Mouse (Mus musculus) small intestine, adult 2 months (tissue): Measurements from ENCODE around the gene Tut7. TPM values are rescaled to one million over a fixed set of nuclear protein-coding genes. Genes with fewer than 3 reads are reported as not detected.
A peak's percentile ranks its signal among the peaks of the same experiment; 100 is the strongest.

ENCODE experiments used
- H3K27ac ChIP-seq: fragments of 200-500 bp; 2 replicates; pipeline ENCODE4 v1.5.1; 2012; ENCODE audit warnings: low read depth, low read length, control low read depth, inconsistent platforms; ENCODE audit not compliant: insufficient read depth
- H3K27me3 ChIP-seq: fragments of 200-500 bp; 2 replicates; pipeline ENCODE4 v1.6.1; 2012; ENCODE audit warnings: mild to moderate bottlenecking, moderate library complexity, low read length, inconsistent platforms; ENCODE audit not compliant: control insufficient read depth, insufficient read depth
- H3K36me3 ChIP-seq: fragments of 200-500 bp; 2 replicates; pipeline ENCODE4 v1.6.1; 2012; ENCODE audit warnings: mild to moderate bottlenecking, low read length, control low read depth, inconsistent platforms; ENCODE audit not compliant: control insufficient read depth, insufficient read depth
- H3K4me1 ChIP-seq: fragments of 200-500 bp; 2 replicates; pipeline ENCODE4 v1.6.1; 2012; ENCODE audit warnings: low read length, inconsistent platforms, mixed read lengths; ENCODE audit not compliant: control insufficient read depth, insufficient read depth, insufficient read length
- H3K4me3 ChIP-seq: fragments of 200-500 bp; 2 replicates; pipeline ENCODE4 v1.5.1; 2012; ENCODE audit warnings: low read depth, mild to moderate bottlenecking, control low read depth, inconsistent platforms, low read length, moderate library complexity
- CTCF ChIP-seq: fragments of 200-500 bp; IDR thresholded peaks from 2 replicates; pipeline ENCODE4 v1.5.1; 2012; ENCODE audit warnings: low read depth, mild to moderate bottlenecking, control low read depth, inconsistent platforms, low read length, moderate library complexity, mixed read lengths; ENCODE audit not compliant: insufficient replicate concordance, insufficient read length; ENCODE audit errors: extremely low read depth
- POLR2A ChIP-seq: fragments of 200-500 bp; IDR thresholded peaks from 2 replicates; pipeline ENCODE4 v1.6.1; 2012; ENCODE audit warnings: low read depth, mild to moderate bottlenecking, control low read depth, inconsistent platforms, low read length, moderate library complexity
- WGBS: fragments of 180-500 bp; shearing (Covaris S2); methylation state at CpG from one replicate; pipeline ENCODE4 v1.1.7; 2018; 5-methylcytosine and 5-hydroxymethylcytosine counted together
- polyA plus RNA-seq: library from polyadenylated mRNA; depleted of rRNA; stranded (reverse); fragments of >200 nt; gene quantifications from 2 replicates; pipeline ENCODE4 v1.2.3, GENCODE M21; 2012

Gene Tut7
- polyA plus RNA-seq, 1 experiment, result 33.3 TPM

DNA sequence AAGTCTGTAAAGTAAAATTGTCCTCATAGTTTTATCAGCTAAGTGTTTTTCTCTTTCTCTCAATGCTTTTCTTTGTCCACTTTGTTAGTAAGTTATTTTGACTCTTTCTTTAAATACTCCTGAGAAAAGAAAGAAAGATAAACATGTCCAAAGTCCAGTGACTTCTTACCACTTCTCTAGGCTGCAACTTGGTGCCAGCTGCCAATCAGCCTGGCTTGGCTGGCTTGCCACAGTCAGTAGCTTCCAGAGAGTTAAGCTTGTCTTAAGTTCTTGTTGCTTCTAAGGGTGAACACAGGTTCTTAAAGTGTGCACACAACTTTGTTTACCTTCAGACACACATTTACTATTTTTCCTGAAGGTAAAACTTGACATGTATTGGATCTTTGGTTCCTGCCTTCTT is 3.0 kb upstream of the Tut7 start:
- Histone ChIP-seq H3K4me3 (no peak overlapping the region), H3K27ac (peak overlapping the region; percentile 37; the same call in 1 of the 2 replicates)

DNA sequence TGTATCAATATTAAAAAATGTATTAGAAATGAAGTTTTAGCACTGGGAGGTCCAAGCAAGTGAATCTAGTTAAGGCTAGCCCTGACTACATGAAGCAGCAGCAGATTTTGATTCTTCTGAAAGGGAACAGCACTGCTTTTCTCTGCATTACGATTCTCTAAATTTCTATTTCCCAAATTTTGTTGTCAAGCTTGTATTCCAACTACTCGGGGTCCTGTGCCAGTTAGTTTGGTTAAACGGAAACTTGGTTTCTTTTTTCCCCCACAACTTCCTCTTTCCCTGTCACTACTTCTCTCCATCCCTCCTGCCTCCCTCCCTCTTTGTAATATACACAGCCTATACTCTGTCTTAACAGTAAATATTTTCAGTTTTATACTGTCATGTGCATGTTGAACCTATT is 2.1 kb downstream of the Tut7 start:
- 27% methylated on average over 3 of the region's 3 CpGs for WGBS
- no peak for TF ChIP-seq POLR2A
- TF ChIP-seq CTCF, result no peak
- no peak overlapping the region for H3K4me3 ChIP-seq

More for the DNA sequence above, 3.0 kb upstream of the Tut7 start:
- peaks cover 4% of the 10 kb centered on the region for H3K36me3 ChIP-seq
- peaks cover 11% of the 10 kb centered on the region; the same call in 1 of the 2 replicates for H3K4me1 ChIP-seq
- no peaks in the 10 kb centered on the region for H3K27me3 ChIP-seq
- TF ChIP-seq POLR2A (no peak), CTCF (no peak)

DNA sequence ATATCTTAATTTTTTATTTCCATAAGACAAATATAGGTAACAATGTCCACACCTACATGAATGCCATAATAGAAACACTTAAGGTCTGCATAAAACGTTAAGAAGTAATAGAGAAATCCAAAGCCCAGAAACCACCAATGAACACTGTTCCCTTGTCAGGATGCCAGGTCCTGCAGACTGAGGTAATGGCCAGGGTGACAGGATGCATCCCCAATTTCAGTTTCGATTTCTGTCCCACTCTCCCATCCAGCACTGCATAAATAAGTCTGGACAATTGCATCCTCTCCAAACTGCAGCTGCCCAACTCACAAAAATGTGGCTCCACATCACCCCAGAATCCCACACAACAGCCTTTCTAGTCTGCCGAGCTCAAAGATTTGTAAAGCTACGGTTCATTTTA is 2.8 kb downstream of the Tut7 start:
- Histone ChIP-seq H3K4me1 (peaks cover 10% of the 10 kb centered on the region; the same call in 1 of the 2 replicates), H3K36me3 (peaks cover 30% of the 10 kb centered on the region), H3K27me3 (no peaks in the 10 kb centered on the region), H3K27ac (no peak overlapping the region), H3K4me3 (peak overlapping the region; percentile 36; the same call in 1 of the 2 replicates)
- WGBS, result 24% methylated on average over 4 of the region's 4 CpGs
- no peak for TF ChIP-seq CTCF
- TF ChIP-seq POLR2A, result no peak

More for the DNA sequence above, 2.1 kb downstream of the Tut7 start:
- H3K36me3 ChIP-seq, result peaks cover 24% of the 10 kb centered on the region
- peaks cover 14% of the 10 kb centered on the region; the same call in 1 of the 2 replicates for H3K4me1 ChIP-seq
- no peak overlapping the region for H3K27ac ChIP-seq
- H3K27me3 ChIP-seq, result no peaks in the 10 kb centered on the region

DNA sequence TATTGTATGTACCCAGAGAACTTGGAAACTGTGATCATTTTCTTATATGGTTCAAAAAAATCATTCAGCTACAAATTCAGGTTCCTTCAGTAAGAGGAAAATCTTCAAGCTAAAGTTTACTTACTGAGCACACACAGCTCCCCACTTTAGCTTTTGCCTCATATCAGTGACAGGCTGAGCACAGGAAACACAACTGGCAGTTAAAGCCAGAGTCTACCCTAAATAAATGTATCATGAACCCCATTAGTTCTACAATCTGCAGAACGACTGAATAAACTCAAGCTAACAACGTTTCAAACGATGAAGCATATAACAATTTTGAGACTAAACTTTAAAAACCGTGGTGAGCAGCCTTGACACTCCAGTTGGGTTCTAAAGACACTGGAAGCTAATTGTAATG is 5.6 kb downstream of the Tut7 start:
- 83% methylated on average over 4 of the region's 4 CpGs for WGBS
- H3K4me1 ChIP-seq, result peaks cover 6% of the 10 kb centered on the region; the same call in 1 of the 2 replicates
- TF ChIP-seq POLR2A (no peak), CTCF (no peak)
- H3K27me3 ChIP-seq, result no peaks in the 10 kb centered on the region
- no peak overlapping the region for H3K27ac ChIP-seq
- peaks cover 51% of the 10 kb centered on the region for H3K36me3 ChIP-seq
- no peak overlapping the region for H3K4me3 ChIP-seq

DNA sequence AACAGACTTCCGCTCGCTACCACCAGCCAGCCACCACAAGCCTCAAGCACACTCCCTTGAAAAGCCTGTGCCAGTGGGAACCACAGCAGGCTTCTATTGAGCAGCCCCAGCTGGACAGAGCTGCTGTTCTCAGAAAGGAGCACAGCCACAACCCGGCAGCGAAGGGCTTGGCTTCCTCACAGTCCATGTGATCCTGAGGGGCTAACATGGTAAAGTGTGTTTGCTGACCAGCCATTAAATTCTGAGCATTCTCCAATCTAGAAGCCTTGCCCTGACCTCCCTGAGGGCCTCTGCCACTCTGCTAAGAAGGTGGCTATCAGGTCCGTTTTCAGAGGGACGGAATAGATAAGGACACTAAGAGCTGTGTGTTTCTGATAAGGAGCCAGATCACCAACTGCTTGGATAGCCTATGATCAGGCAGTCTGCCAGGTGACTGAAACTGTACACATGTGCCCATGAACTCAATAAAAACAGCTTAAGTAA is 8.8 kb downstream of the Tut7 start:
- TF ChIP-seq CTCF (no peak), POLR2A (no peak)
- 57% methylated on average over 6 of the region's 6 CpGs for WGBS
- no peak overlapping the region for H3K27ac ChIP-seq
- peaks cover 69% of the 10 kb centered on the region for H3K36me3 ChIP-seq
- H3K4me1 ChIP-seq, result peaks cover 4% of the 10 kb centered on the region; the same call in 1 of the 2 replicates
- H3K27me3 ChIP-seq, result no peaks in the 10 kb centered on the region
- H3K4me3 ChIP-seq, result no peak overlapping the region

DNA sequence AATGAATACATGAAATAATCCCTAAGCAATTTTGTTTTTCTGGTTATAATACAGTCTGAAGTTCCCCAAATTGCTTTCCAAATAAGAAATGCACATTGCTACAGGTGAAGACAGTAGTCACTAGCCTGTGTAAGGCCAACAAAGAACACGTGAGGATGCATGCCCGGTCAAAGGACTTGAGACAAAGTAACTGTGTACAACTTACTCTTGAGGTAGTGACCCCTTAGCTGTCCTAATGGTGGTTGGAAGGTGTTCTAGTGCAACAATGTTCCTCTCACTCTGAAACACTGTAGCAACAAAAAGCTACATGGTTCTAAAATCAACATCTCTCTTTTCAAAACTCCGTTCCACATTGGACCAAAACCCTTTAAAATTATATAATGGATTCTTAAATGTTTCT is 11.4 kb downstream of the Tut7 start:
- no peaks in the 10 kb centered on the region for H3K27me3 ChIP-seq
- no peak overlapping the region for H3K4me3 ChIP-seq
- no peaks in the 10 kb centered on the region for H3K4me1 ChIP-seq
- 90% methylated on average over 3 of the region's 3 CpGs for WGBS
- TF ChIP-seq CTCF (no peak), POLR2A (no peak)
- H3K27ac ChIP-seq, result no peak overlapping the region
- H3K36me3 ChIP-seq, result peaks cover 75% of the 10 kb centered on the region

DNA sequence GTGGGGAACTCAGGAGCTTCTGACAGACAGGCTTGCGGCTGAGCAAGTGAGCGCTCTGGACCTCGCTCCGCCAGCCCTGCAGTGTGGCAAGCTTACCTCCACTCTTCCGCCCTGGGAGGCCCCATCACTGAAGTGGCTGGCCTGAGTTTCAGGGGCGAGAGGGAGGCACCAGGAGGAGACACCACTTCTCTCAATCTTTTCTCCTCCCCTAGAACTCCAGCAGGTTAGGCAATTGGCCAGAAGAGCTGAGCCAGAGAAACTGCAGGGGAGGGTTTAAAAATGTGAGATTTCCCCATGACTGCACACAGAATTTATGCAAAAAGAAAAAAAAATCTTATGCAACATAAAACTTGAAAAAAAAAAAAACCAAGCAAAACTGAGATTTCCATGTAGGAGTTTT is 21.9 kb downstream of the Tut7 start:
- peaks cover 90% of the 10 kb centered on the region for H3K36me3 ChIP-seq
- no peaks in the 10 kb centered on the region for H3K27me3 ChIP-seq
- H3K4me3 ChIP-seq, result no peak overlapping the region
- no peak overlapping the region for H3K27ac ChIP-seq
- H3K4me1 ChIP-seq, result no peaks in the 10 kb centered on the region
- 94% methylated on average over 6 of the region's 6 CpGs for whole genome bisulfite sequencing
- TF ChIP-seq POLR2A (no peak), CTCF (no peak)

DNA sequence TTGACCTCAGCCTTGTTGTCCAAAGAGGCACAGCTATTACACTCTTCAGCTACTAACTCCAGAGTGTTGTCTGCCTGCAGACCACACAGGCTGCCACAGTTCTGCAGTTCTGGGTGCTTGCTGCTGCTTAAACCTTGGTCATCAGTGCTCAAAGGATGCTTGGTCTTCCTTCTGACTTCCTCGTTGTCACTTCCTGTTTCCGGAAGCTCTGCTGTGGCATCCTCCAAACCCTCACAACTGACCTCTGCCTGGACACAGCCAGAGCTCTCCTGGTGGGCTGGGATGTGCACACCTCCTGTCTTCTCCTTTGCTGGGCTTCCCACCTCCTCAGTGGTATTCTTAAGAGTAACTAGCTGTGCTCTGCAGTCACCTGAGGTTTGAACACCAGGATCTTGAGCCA is 22.9 kb downstream of the Tut7 start:
- Histone ChIP-seq H3K27me3 (no peaks in the 10 kb centered on the region), H3K4me3 (no peak overlapping the region), H3K36me3 (peaks cover 87% of the 10 kb centered on the region), H3K4me1 (no peaks in the 10 kb centered on the region), H3K27ac (no peak overlapping the region)
- TF ChIP-seq POLR2A (no peak), CTCF (no peak)
- 85% methylated on average over 2 of the region's 2 CpGs for WGBS
